Mouse (Mus musculus) embryo, embryonic 10.5 days (tissue): ENCODE results near the gene Tdg.

Experiments
- DNase-seq: peaks from one replicate; pipeline ENCODE4 v3.0.0-alpha.2; 2015; ENCODE audit warnings: low spot score

Tdg gene

DNA sequence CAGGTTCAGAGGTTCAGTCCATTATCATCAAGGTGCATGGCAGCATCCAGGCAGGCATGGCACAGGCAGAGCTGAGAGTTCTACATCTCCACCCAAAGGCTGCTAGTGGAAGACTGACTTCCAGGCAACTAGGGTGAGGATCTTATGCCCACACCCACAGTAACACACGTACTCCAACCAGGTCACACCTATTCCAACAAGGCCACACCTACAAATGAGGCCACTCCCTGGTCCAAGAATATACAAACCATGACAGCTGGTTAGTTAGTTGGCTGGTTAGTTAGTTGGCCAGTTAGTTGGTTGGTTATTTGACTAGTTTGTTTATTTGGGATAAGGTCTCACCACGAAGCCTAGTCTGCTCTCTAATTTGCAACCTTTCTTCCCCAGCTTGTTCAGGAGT, 33.7 kb downstream of the Tdg start:
- DNase-seq: no peak

DNA sequence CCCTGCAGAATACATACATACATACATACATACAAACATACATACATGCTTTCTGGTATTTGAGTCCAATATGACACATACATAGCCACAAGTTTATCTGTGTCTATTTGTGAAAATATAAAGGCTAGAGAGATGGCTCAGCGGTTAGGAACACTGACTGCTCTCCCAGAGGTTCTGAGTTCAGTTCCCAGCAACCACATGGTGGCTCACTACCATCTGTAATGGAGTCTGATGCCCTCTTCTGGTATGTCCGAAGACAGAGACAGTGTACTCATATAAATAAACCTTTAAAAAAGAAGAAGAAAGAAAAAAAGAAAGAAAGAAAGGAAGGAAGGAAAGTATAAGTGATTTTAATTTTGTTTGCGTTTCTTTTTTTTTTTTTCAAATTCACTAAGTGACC, 36.3 kb downstream of the Tdg start:
- DNase-seq: no peak

DNA sequence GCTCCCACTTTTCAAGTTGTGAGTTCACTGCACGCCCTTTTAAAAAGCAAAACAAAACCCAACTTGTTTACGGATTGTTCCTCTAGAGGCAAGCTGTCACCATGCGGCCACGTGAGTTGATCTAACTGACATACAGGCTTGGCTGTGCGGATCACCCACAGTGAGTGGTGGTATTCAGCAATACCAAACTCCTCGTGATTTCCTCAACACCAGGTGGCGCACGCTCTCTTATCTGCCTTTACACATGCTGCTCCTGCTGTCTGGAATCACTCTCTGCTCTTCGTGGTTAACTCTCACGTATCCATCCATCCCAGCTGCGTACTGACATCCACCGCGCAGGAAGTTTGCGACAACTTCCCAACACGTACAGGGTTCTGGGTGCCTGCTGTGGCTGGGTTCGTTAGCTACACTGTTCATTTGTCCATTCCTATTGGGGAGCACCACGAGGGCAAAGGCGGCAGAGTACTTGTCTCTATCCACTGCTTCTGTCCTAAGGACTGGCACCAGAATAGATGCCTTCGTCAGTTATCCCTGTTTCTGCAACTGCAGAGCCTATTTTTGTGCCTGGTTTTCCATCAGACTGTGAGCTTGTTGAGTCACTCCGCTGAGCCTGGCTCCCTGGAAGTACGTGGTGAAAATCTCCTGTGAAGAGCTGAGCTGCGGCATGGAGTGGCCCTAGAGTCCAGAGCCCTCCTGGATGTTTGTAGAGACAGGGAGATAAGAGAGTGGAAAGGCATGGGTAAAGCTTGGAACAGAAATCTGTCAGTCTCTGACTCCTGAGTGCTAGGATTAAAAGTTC, 37.0 kb downstream of the Tdg start:
- DNase-seq: peak; percentile 94

DNA sequence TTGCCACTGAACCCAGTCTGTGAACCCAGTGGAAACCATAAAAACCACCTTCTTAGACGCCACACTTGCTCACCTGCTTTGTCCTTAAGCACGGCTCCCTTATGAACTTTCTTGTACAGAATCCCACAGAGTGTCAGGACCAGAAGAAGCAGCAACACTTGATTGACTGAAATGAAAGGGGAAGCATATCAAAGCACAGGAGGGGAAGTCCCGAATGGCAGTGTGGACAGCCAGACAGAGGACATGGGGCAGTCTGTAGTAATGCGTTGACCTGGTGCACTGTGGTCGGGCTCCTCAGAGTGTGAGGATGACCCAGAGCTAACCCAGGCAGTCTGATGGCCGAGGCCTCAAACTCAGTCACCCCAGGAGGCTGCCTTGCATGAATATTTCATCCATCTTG, 40.6 kb downstream of the Tdg start:
- DNase-seq: no peak

DNA sequence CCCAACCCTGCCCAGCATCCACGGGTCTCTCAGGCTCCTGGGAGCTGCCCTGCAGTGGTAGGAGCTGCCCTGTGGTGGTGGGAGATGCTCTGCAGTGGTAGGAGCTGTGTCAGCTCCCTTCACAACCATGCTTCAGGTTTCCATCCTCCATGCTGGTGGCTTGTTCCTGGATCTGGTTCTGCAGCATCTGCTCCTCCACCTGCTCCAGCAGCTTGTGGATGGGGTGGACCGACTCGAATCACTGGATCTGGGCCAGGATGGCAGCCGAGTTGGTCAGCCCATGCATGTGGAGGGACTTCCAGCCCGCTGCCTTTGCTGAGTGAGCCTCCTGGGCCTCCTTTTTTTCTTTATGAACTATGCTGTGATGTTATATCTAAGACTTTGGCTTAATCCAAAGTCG, 47.3 kb downstream of the Tdg start:
- no peak for DNase-seq

DNA sequence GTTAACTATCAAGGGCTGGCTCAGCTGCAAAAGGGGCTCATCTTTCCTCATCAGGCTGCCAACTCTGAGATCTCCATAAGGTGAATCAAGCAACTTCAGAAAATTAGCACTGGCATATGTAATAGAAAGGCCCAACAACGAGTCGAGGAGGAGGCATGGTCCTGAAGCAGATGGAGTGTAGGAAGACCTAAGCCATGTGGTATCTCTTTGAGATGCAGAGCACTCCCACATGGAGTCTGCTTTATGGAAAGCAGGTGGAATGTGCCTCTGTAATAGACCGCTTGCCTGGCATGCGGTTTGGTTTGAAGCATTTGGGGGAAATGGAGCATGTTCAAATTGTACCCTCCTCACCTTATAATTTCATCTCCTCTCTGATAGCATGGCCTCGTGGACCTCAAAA, 51.1 kb downstream of the Tdg start:
- DNase-seq: no peak

DNA sequence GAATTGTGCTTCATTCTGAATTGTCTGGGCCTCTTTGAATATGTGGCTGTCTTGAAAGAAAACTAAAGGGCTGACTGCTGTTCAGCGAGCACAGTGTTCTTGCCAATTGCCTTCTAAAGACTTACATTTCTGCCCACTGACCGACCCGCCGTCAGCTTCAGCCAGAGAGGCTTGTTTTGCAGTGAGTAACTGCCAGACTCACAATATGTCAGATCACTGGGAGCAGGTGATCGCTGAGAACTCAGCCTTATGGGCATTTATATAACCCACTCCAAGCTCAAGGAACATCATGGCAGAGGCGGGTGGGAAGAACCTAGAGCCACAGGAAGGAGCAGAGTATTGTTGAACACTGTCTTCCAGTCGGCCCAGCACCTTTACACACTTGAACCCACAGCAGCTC, 52.0 kb downstream of the Tdg start:
- DNase-seq: no peak

DNA sequence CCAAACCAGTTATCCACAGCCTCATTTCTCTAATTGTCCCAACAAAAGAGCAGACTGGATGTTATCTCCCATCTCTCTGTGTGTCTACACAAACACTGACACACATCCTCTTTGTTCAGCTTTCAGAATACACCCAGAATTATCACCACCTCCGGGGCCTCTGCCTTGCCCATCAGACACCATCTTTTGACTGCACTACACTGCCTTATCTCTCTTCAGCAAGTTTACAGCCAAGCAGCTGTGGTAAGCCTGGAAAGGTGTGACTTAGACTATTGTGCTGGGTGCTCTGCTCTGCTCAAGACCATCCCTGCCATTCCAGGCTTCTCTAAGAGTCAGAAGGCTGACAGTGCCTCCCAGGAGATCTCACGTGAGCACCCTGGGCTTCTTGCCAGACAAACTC, 55.8 kb downstream of the Tdg start:
- no peak for DNase-seq

DNA sequence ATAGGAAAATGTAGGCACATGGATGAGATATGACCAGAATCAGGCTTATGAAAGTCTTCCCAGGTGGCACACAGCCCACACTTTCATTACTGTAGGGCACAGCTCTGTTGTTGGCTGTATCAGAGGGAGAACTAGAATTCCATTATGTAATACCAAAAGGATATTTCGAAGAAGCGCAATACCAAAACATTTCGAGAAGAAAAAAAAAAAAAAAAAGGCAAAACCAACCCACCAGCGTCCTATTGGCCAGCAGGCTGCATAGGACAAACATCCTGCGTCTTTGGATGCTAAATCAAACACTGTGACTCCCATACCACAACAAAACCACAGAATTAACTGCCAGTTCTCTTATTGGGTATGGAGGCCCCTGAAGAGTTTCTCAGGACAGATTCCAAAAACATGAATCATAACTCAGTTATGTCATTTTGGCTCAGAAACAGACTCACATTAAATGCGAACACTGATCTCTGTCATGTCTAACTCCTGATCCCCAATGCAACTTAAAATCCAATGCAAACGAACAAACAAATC, 60.1 kb downstream of the Tdg start:
- no peak for DNase-seq

DNA sequence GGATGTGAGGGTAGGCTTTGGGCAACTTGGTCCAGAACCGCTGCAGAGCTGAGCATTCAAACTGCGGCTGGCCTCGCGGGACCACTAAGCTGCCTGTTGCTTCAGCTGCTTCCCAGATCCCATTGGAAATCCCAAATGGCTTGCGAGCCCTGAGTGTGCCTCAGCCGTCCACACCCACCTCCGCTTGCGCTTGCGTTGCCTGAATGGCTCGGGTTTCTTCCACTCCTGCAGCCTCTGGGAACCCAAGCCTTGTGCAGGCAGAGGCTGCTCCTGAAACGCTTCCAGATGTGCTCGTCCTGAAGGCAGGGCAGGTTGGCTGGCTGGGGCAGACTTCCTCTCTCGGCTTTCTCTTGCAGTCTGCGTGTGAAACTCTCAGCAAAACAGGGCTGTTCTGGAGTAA, 60.9 kb downstream of the Tdg start, which contains the start of gene Glt8d2:
Gene Glt8d2, minus strand, starts transcription at position 157 of the 400 bp plus-strand sequence.
- peak; percentile 85 for DNase-seq

DNA sequence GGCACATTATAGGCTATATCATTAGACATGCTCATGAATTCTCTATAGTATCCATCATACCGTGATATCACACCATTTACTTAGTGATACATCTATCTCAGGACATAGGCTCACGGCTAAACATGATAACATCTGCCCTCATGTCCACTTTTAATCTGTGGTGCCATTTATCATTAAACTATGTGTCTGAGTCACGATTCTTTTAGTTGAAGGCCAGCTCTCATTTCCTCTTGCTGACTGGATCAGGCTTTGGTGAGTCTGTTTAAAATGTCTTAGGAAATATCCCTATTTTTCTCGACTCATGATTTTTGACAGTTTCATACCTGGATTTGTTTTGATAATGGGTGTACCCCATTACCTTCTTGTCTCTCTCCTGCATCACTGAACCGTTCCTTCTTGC, 66.3 kb downstream of the Tdg start, which contains the start of gene Hcfc2:
Gene Hcfc2, plus strand, starts transcription at position 205 of the 400 bp plus-strand sequence.
- DNase-seq: no peak

DNA sequence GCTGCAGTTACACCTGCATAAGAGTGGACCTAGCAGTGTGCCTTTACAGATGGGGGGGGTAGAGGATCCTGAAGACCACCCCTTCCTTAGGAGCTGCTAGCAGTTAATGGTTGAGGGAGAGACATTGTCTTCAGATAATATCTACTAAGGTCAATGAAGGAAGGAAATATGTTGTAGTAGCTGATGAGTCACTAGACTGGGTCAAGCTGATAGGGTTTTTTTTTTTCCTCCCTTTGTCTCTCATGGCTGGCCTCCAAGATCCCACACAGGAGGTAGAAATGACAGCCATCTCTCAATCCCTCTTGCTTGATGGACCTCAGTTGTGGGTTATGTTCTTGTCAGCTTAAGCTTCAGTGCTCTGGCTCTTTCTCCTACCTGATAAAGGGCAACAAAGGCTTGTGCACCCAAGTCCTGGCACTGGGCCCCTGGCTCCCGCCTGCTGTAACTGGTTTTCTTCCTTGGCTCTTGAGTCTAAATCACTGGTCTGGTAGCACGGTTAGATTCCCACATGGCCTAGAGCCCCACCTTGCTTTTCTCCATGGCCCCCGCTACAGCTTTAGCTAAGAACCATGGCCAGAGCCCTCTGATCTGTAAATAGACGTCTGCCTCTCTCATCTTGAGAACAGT, 66.9 kb downstream of the Tdg start:
- no peak for DNase-seq

DNA sequence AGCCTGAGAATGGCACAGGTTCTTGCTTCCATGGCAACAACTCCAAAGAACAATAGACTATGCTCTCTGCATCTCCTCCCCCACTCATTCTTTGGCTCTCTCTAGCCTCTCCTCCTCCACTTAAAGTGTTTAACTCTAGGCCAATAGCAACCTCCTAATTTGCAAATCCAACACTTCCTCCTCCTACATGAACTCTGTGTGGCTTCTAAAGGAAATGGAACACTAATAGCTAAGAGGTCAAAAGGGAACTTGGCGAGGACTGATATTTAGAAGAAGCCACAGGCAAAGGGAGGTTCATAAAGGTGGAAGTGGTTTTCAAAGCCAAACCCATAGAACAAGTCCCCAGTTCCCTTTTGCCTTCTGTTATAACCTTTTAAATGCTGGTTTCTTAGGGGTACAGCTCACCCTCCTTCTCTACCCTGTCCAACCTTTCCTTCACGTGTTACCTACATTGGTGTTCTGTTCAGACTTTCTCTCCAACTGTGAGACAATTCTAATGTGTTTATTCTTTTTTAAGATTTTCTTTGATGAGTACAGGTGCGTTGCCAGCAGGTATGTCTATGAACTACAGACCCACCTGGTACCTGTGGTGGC, 67.8 kb downstream of the Tdg start:
- no peak for DNase-seq

DNA sequence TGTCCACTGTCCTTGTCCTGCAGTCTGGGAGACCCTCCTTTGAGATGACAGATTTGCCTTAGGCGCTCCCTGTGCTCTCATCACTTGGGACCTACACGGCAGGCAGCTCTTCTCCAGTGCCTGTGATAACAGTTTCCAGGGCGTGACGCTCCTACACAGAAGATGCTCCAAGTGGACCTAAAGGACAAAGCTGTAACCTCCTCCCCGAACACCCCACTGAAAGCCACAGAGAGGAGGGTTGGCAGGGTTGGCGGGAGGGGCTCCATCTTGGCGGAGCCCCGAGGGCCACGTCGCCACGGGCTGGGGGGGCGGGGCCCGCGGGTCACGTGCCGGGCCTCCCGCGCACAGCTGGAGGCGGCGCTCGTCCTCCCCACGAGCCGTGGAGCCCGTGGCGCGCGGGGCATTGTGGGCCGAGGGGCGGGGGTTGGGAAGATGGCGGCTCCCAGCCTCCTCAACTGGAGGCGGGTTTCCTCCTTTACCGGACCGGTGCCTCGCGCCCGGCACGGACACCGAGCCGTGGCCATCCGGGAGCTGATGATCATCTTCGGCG, 69.2 kb downstream of the Tdg start:
- peak; percentile 90 for DNase-seq

DNA sequence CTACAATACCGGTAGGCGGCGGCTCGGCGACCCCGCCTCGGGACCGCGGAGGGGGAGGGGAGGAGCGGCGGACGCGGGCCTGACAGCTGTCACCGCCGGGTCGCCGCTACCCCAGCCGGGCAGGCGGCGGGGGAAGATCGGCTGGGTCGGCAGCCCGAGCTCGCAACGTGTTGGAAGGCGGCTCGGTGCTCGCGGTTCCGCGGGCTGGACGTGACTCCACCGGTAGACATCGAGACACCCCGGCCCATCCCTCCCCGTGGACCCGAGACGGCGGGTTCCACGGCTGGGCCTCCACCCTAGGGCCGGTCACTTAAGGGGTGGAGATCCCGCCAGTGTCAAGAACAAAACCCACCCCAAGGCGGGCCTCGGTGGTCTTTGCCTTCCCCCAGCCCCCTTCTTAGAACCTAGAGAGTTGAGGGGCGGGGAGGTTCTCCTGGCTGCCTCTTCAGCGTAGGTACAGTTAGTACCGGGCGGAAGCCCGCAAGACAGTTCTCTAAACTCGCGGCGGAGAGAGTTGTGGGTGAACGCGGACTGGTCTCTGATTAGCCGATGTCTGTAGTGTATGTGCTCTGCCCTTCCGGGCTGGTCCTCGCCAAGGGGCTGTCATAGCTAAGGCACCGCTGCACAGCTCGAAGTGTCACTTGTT, 69.8 kb downstream of the Tdg start:
- peak; percentile 51 for DNase-seq
